Mouse (Mus musculus) MEL (cell line): ENCODE results near the gene Sbp. TPM values are rescaled to one million over a fixed set of nuclear protein-coding genes. Genes with fewer than 3 reads are reported as not detected.
A peak's percentile ranks its signal among the peaks of the same experiment; 100 is the strongest.

ENCODE experiments used
- DNase-seq: peaks from one replicate; pipeline ENCODE4 v3.0.0; 2011; ENCODE audit warnings: low read depth, low spot score
- H3K27ac ChIP-seq: 2 replicates; pipeline ENCODE4 v1.5.1; 2012; ENCODE audit warnings: low read depth, mild to moderate bottlenecking, control low read depth, low read length, moderate library complexity; ENCODE audit not compliant: control insufficient read depth
- H3K27me3 ChIP-seq, 2 experiments: fragments of 150-350 bp in 1 of 2; sonication (generic) in 1 of 2; 2 replicates each; pipeline ENCODE4 v1.6.1; 2012; ENCODE audit warnings: low read length in 2 of 2, mild to moderate bottlenecking in 2 of 2, improper control_type of control experiment in 1 of 2, moderate library complexity in 1 of 2; ENCODE audit not compliant: insufficient read depth in 2 of 2, control insufficient read depth in 1 of 2
- H3K36me3 ChIP-seq, 2 experiments: 2 replicates each; pipeline ENCODE4 v1.6.1; 2012 to 2014; ENCODE audit warnings: low read length in 2 of 2, improper control_type of control experiment in 1 of 2, inconsistent platforms in 1 of 2, mild to moderate bottlenecking in 1 of 2; ENCODE audit not compliant: insufficient read depth in 2 of 2, control insufficient read depth in 1 of 2
- H3K4me1 ChIP-seq, 2 experiments: fragments of 150-350 bp in 1 of 2; sonication (generic) in 1 of 2; 2 replicates each; pipeline ENCODE4 v1.6.1; 2012; ENCODE audit warnings: low read length in 2 of 2, improper control_type of control experiment in 1 of 2, mild to moderate bottlenecking in 1 of 2; ENCODE audit not compliant: insufficient read depth in 2 of 2, control insufficient read depth in 1 of 2
- H3K4me3 ChIP-seq, 2 experiments: fragments of 150-350 bp in 1 of 2; sonication (generic) in 1 of 2; 2 replicates each; pipeline ENCODE4 v1.5.1; 2012; ENCODE audit warnings: low read depth in 2 of 2, low read length in 2 of 2, mild to moderate bottlenecking in 2 of 2, moderate library complexity in 2 of 2, control low read depth in 1 of 2, improper control_type of control experiment in 1 of 2; ENCODE audit not compliant: control insufficient read depth in 1 of 2, insufficient read depth in 1 of 2
- H3K79me2 ChIP-seq: 2 replicates; pipeline ENCODE4 v1.6.1; 2012; ENCODE audit warnings: mild to moderate bottlenecking, low read length, moderate library complexity; ENCODE audit not compliant: control insufficient read depth, poor library complexity, insufficient read depth
- H3K9ac ChIP-seq: 2 replicates; pipeline ENCODE4 v1.6.1; 2012; ENCODE audit warnings: low read depth, mild to moderate bottlenecking, control low read depth, low read length, moderate library complexity; ENCODE audit not compliant: control insufficient read depth, poor library complexity, severe bottlenecking
- H3K9me3 ChIP-seq: fragments of 150-350 bp; sonication (generic); replicated peaks from 2 replicates; pipeline ENCODE4 v1.6.1; 2012; ENCODE audit warnings: mild to moderate bottlenecking, low read length, improper control_type of control experiment, moderate library complexity; ENCODE audit not compliant: insufficient read depth
- BHLHE40 ChIP-seq: IDR thresholded peaks from 2 replicates; pipeline ENCODE4 v1.6.1; 2012; ENCODE audit warnings: low read depth, mild to moderate bottlenecking, inconsistent platforms, low read length, improper control_type of control experiment, borderline replicate concordance
- CHD1 ChIP-seq: IDR thresholded peaks from 2 replicates; pipeline ENCODE4 v1.6.1; 2012; ENCODE audit warnings: low read depth, mild to moderate bottlenecking, inconsistent platforms, low read length, improper control_type of control experiment
- CHD2 ChIP-seq: IDR thresholded peaks from 2 replicates; pipeline ENCODE4 v1.6.1; 2011; ENCODE audit warnings: low read length, improper control_type of control experiment
- E2F4 ChIP-seq: IDR thresholded peaks from 2 replicates; pipeline ENCODE4 v1.6.1; 2011; ENCODE audit warnings: low read depth, low read length, improper control_type of control experiment, borderline replicate concordance
- ELF1 ChIP-seq: IDR thresholded peaks from 2 replicates; pipeline ENCODE4 v1.6.1; 2014; ENCODE audit warnings: low read depth, mild to moderate bottlenecking, inconsistent platforms, low read length, improper control_type of control experiment, moderate library complexity
- EP300 ChIP-seq, 2 experiments: IDR thresholded peaks; 2 replicates each; pipeline ENCODE4 v1.6.1; 2011; ENCODE audit warnings: improper control_type of control experiment in 2 of 2, low read length in 2 of 2, low read depth in 1 of 2, mild to moderate bottlenecking in 1 of 2
- ETS1 ChIP-seq: IDR thresholded peaks from 2 replicates; pipeline ENCODE4 v1.6.1; 2012; ENCODE audit warnings: low read depth, mild to moderate bottlenecking, inconsistent platforms, low read length, improper control_type of control experiment, moderate library complexity
- GABPA ChIP-seq: IDR thresholded peaks from 2 replicates; pipeline ENCODE4 v1.6.1; 2012; ENCODE audit warnings: low read depth, mild to moderate bottlenecking, inconsistent platforms, low read length, improper control_type of control experiment, moderate library complexity
- GATA1 ChIP-seq: IDR thresholded peaks from 2 replicates; pipeline ENCODE4 v1.6.1; 2011; ENCODE audit warnings: low read depth, low read length, improper control_type of control experiment
- HCFC1 ChIP-seq: IDR thresholded peaks from 2 replicates; pipeline ENCODE4 v1.6.1; 2012; ENCODE audit warnings: low read depth, mild to moderate bottlenecking, inconsistent platforms, low read length, improper control_type of control experiment, moderate library complexity
- JUND ChIP-seq: IDR thresholded peaks from 2 replicates; pipeline ENCODE4 v1.6.1; 2011; ENCODE audit warnings: low read depth, mild to moderate bottlenecking, improper control_type of control experiment, low read length
- KAT2A ChIP-seq: conservative IDR thresholded peaks from 2 replicates; pipeline ENCODE4 v1.6.1; 2012; ENCODE audit warnings: low read depth, low read length, improper control_type of control experiment, inconsistent platforms
- MAFK ChIP-seq: IDR thresholded peaks from 2 replicates; pipeline ENCODE4 v1.6.1; 2011; ENCODE audit warnings: low read depth, mild to moderate bottlenecking, low read length, improper control_type of control experiment, borderline replicate concordance
- MAX ChIP-seq: IDR thresholded peaks from 2 replicates; pipeline ENCODE4 v1.6.1; 2011; ENCODE audit warnings: low read length, improper control_type of control experiment
- MEF2A ChIP-seq: IDR thresholded peaks from 2 replicates; pipeline ENCODE4 v1.6.1; 2014; ENCODE audit warnings: low read depth, mild to moderate bottlenecking, inconsistent platforms, low read length, improper control_type of control experiment; ENCODE audit not compliant: poor library complexity, insufficient replicate concordance, severe bottlenecking; ENCODE audit errors: extremely low read depth
- MXI1 ChIP-seq: IDR thresholded peaks from 2 replicates; pipeline ENCODE4 v1.6.1; 2011; ENCODE audit warnings: mild to moderate bottlenecking, low read depth, low read length, improper control_type of control experiment
- MYB ChIP-seq: IDR thresholded peaks from 2 replicates; pipeline ENCODE4 v1.6.1; 2011; ENCODE audit warnings: mild to moderate bottlenecking, low read depth, low read length, improper control_type of control experiment
- MYC ChIP-seq: IDR thresholded peaks from 2 replicates; pipeline ENCODE4 v1.6.1; 2011; ENCODE audit warnings: low read depth, mild to moderate bottlenecking, low read length, improper control_type of control experiment, moderate library complexity
- NELFE ChIP-seq: IDR thresholded peaks from 2 replicates; pipeline ENCODE4 v1.6.1; 2011; ENCODE audit warnings: low read depth, low read length, improper control_type of control experiment
- NRF1 ChIP-seq: IDR thresholded peaks from 2 replicates; pipeline ENCODE4 v1.6.1; 2014; ENCODE audit warnings: low read depth, mild to moderate bottlenecking, inconsistent platforms, low read length, improper control_type of control experiment, moderate library complexity; ENCODE audit not compliant: poor library complexity, insufficient read depth, severe bottlenecking
- POLR2A ChIP-seq, 2 experiments: IDR thresholded peaks; 2 replicates each; pipeline ENCODE4 v1.6.1; 2011 to 2012; ENCODE audit warnings: low read length in 2 of 2, mild to moderate bottlenecking in 2 of 2, control low read depth in 1 of 2, improper control_type of control experiment in 1 of 2, low read depth in 1 of 2, moderate library complexity in 1 of 2; ENCODE audit not compliant: control insufficient read depth in 1 of 2, insufficient read depth in 1 of 2, poor library complexity in 1 of 2
- POLR2AphosphoS2 ChIP-seq: IDR thresholded peaks from 2 replicates; pipeline ENCODE4 v1.6.1; 2011; ENCODE audit warnings: low read length, improper control_type of control experiment
- POLR2AphosphoS5 ChIP-seq: IDR thresholded peaks from 2 replicates; pipeline ENCODE4 v1.6.1; 2012; ENCODE audit warnings: low read depth, borderline replicate concordance, mild to moderate bottlenecking, inconsistent platforms, low read length, moderate library complexity, mixed read lengths
- RAD21 ChIP-seq: IDR thresholded peaks from 2 replicates; pipeline ENCODE4 v1.6.1; 2011; ENCODE audit warnings: mild to moderate bottlenecking, low read depth, low read length, improper control_type of control experiment
- RCOR1 ChIP-seq: IDR thresholded peaks from 2 replicates; pipeline ENCODE4 v1.6.1; 2012; ENCODE audit warnings: low read depth, mild to moderate bottlenecking, inconsistent platforms, low read length, improper control_type of control experiment
- SIN3A ChIP-seq: IDR thresholded peaks from 2 replicates; pipeline ENCODE4 v1.6.1; 2012; ENCODE audit warnings: low read length, improper control_type of control experiment, inconsistent platforms
- TAL1 ChIP-seq: IDR thresholded peaks from 2 replicates; pipeline ENCODE4 v1.6.1; 2012; ENCODE audit warnings: mild to moderate bottlenecking, inconsistent platforms, low read length, moderate library complexity, mixed read lengths
- TBP ChIP-seq: IDR thresholded peaks from 2 replicates; pipeline ENCODE4 v1.8.0; 2011; ENCODE audit warnings: low read depth, low read length, improper control_type of control experiment
- TCF12 ChIP-seq: IDR thresholded peaks from 2 replicates; pipeline ENCODE4 v1.6.1; 2014; ENCODE audit warnings: low read depth, mild to moderate bottlenecking, inconsistent platforms, low read length, improper control_type of control experiment, moderate library complexity
- UBTF ChIP-seq: IDR thresholded peaks from 2 replicates; pipeline ENCODE4 v1.6.1; 2012; ENCODE audit warnings: low read depth, mild to moderate bottlenecking, inconsistent platforms, low read length, improper control_type of control experiment, moderate library complexity, borderline replicate concordance; ENCODE audit not compliant: insufficient read depth
- USF1 ChIP-seq: IDR thresholded peaks from 2 replicates; pipeline ENCODE4 v1.6.1; 2014; ENCODE audit warnings: low read depth, mild to moderate bottlenecking, inconsistent platforms, low read length, improper control_type of control experiment, moderate library complexity
- USF2 ChIP-seq, 2 experiments: IDR thresholded peaks; 2 replicates each; pipeline ENCODE4 v1.6.1; 2011 to 2012; ENCODE audit warnings: improper control_type of control experiment in 2 of 2, low read length in 2 of 2, borderline replicate concordance in 1 of 2, inconsistent platforms in 1 of 2, low read depth in 1 of 2, mild to moderate bottlenecking in 1 of 2; ENCODE audit not compliant: insufficient read depth in 1 of 2
- ZC3H11A ChIP-seq: IDR thresholded peaks from 2 replicates; pipeline ENCODE4 v1.6.1; 2012; ENCODE audit warnings: low read depth, mild to moderate bottlenecking, inconsistent platforms, low read length, improper control_type of control experiment
- ZMIZ1 ChIP-seq: IDR thresholded peaks from 2 replicates; pipeline ENCODE4 v1.6.1; 2012; ENCODE audit warnings: low read depth, mild to moderate bottlenecking, inconsistent platforms, low read length, improper control_type of control experiment, moderate library complexity
- ZNF384 ChIP-seq: IDR thresholded peaks from 2 replicates; pipeline ENCODE4 v1.6.1; 2012; ENCODE audit warnings: low read depth, mild to moderate bottlenecking, inconsistent platforms, low read length, improper control_type of control experiment
- polyA plus RNA-seq, 2 experiments: library from polyadenylated mRNA; stranded (reverse) in 1 of 2; unstranded in 1 of 2; fragments of >175 nt in 1 of 2; fragments of >200 nt in 1 of 2; gene quantifications; 2 replicates each; pipeline versions ENCODE4 v1.2.1 to v1.2.4; 2012; ENCODE audit warnings: low replicate concordance in 2 of 2, low read depth in 1 of 2; ENCODE audit not compliant: insufficient read length in 2 of 2, insufficient read depth in 1 of 2, missing spikeins in 1 of 2
- total RNA-seq: library from RNA; depleted of rRNA; stranded (reverse); fragments of 300-350 nt; gene quantifications from 2 replicates; pipeline ENCODE4 v1.2.3, GENCODE M21; 2012

Gene Sbp
- total and polyA plus RNA-seq, 3 experiments: not detected

DNA sequence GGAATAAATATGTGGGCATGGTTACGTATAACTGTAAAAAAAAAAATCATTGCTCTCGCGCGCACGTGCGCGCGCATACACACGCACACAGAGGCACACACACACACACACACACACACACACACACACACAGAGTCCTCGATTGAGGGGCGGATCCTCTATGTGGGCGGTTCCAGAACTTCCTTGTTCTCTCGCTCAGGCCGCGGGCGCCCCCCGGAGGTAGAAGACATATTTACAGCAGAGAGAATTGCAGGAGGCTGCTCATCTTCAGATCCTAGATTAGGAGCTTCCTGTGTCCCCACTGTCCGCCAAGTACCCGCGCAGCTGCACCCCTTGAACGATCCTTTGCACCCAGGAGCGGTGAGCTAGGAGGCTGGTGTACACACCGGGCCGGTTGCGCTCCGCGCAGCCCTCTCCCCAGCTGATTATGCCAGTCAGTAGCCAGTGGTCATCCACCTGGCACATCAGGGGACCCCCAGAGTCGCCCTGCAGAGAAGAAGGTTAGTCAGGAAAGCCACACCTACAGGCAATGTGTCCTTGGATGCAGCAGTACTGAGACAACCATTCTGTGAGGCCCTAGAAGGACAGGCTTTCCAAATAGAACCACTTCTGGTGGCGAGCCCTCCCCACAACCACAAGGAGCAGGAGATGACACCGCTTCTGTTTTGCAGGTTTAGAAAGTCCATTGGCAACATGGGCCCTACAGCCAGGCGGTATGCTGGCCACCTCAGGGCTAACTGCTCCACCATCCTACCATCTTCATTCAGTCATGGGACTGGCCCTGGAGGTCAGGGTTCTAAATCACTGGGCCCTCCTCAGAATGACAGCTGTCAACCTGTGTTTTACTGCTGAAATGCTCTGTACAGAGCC lies 52.3 kb downstream of the Sbp start:
- H3K9ac ChIP-seq: peak overlapping the region; percentile 50
- no peaks in the 10 kb centered on the region for H3K36me3 ChIP-seq
- peaks cover 0 to 3% of the 10 kb centered on the region in 2 experiments; a peak in 1 of 4 replicates for H3K4me1 ChIP-seq
- peak overlapping the region; percentile 7 to 39; a peak in 3 of 4 replicates for H3K4me3 ChIP-seq
- H3K27me3 ChIP-seq: peaks cover 0 to 6% of the 10 kb centered on the region in 2 experiments; a peak in 2 of 4 replicates
- no peaks in the 10 kb centered on the region for H3K9me3 ChIP-seq
- no peaks in the 10 kb centered on the region for H3K79me2 ChIP-seq
- DNase-seq: peak; percentile 95
- H3K27ac ChIP-seq: no peak overlapping the region
- TF ChIP-seq NELFE: no peak
- no peak for TF ChIP-seq ZMIZ1
- peak; percentile 95 for TF ChIP-seq MYC
- TF ChIP-seq GABPA: no peak
- no peak for TF ChIP-seq MAFK
- no peak for TF ChIP-seq E2F4
- TF ChIP-seq ETS1: peak; percentile 46; the same call in 1 of the 2 replicates
- TF ChIP-seq CHD2: no peak
- peak; percentile 94 for TF ChIP-seq ELF1
- no peak for TF ChIP-seq TAL1
- TF ChIP-seq POLR2AphosphoS2: no peak
- 0 out of 2 replicates have a peak, but pooled peaks have one; percentile 45 for TF ChIP-seq USF1
- TF ChIP-seq KAT2A: no peak; the same call in 1 of the 2 replicates
- no peak for TF ChIP-seq POLR2AphosphoS5
- peak; percentile 65 for TF ChIP-seq RAD21
- peak; percentile 96 for TF ChIP-seq BHLHE40
- TF ChIP-seq HCFC1: peak; percentile 60
- no peak for TF ChIP-seq MEF2A
- peak; percentile 75; the same call in 1 of the 2 replicates for TF ChIP-seq MXI1
- TF ChIP-seq TBP: no peak
- peak; percentile 74 for TF ChIP-seq NRF1
- no peak for TF ChIP-seq POLR2A (IDR thresholded peaks at IDR 0.05; ENCODE audit: control insufficient read depth in 1 of 2, insufficient read depth in 1 of 2, low read depth in 1 of 2, low read length in 2 of 2, poor library complexity in 1 of 2)
- peak; percentile 92 for TF ChIP-seq MAX
- TF ChIP-seq ZNF384: peak; percentile 94
- TF ChIP-seq MYB: no peak
- no peak for TF ChIP-seq RCOR1
- TF ChIP-seq USF2 (IDR thresholded peaks at IDR 0.05; ENCODE audit: borderline replicate concordance in 1 of 2, insufficient read depth in 1 of 2, low read depth in 1 of 2, low read length in 2 of 2): no peak
- peak; percentile 34; the same call in 1 of the 2 replicates for TF ChIP-seq ZC3H11A
- no peak for TF ChIP-seq CHD1
- TF ChIP-seq SIN3A: peak; percentile 79
- TF ChIP-seq UBTF: no peak
- peak; percentile 46; the same call in 1 of the 2 replicates for TF ChIP-seq TCF12
- TF ChIP-seq EP300 (IDR thresholded peaks at IDR 0.05; ENCODE audit: low read depth in 1 of 2, low read length in 2 of 2): no peak
- peak; percentile 37 for TF ChIP-seq GATA1
- TF ChIP-seq JUND: no peak
